In genomic region chr17:29493461-29493980, GRCm38 (mm10) we compare ENCODE assay signal across 9 mouse cellular contexts. TPM values are rescaled to one million over a fixed set of nuclear protein-coding genes. Genes with fewer than 3 reads are reported as not detected.
DNase-seq lines count a peak whose midpoint lies in the region; ATAC-seq and TF ChIP-seq lines count a peak whose summit lies in the region.
"Had no signal": no experiment of that assay in that cellular context is flagged by ENCODE, and none has a peak within 500 bp of the region (broad histone marks: within the 10 kb centered on the region; RNA-seq: fewer than 3 reads in every experiment).

No protein-coding gene starts in this region.

- no peaks in the 10 kb centered on the region for H3K9me3 ChIP-seq in forebrain, embryonic 10.5 days
- no peaks in the 10 kb centered on the region for H3K9me3 ChIP-seq in forebrain, postnatal 0 days (ENCODE audit: low read length)
- no peaks in the 10 kb centered on the region for H3K9me3 ChIP-seq in megakaryocyte, embryonic 14.5 days
- no peaks in the 10 kb centered on the region for H3K9me3 ChIP-seq in limb, embryonic 10.5 days (replicated peaks)
- H3K9me3 ChIP-seq in neural tube, embryonic 12.5 days: no peaks in the 10 kb centered on the region

- peak overlapping the region; percentile 98 for H3K4me3 ChIP-seq in forebrain, embryonic 10.5 days
- no peak overlapping the region for H3K4me3 ChIP-seq in forebrain, postnatal 0 days (ENCODE audit: low read depth, low read length)
- H3K4me3 ChIP-seq in megakaryocyte, embryonic 14.5 days (replicated peaks): peak overlapping the region; percentile 99
- peak overlapping the region; percentile 89 for H3K4me3 ChIP-seq in limb, embryonic 10.5 days
- H3K4me3 ChIP-seq in neural tube, embryonic 12.5 days: peak overlapping the region; percentile 26; the same call in 1 of the 2 replicates

- H3K27me3 ChIP-seq in forebrain, embryonic 10.5 days (ENCODE audit: poor library complexity, severe bottlenecking): 0 out of 2 replicates have a peak, but pooled peaks cover under 1% of the 10 kb centered on the region
- H3K27me3 ChIP-seq in forebrain, postnatal 0 days (ENCODE audit: insufficient read depth, low read length): no peaks in the 10 kb centered on the region
- no peaks in the 10 kb centered on the region for H3K27me3 ChIP-seq in megakaryocyte, embryonic 14.5 days (replicated peaks)
- H3K27me3 ChIP-seq in limb, embryonic 10.5 days (ENCODE audit: low read depth, poor library complexity, severe bottlenecking): no peaks in the 10 kb centered on the region
- no peaks in the 10 kb centered on the region for H3K27me3 ChIP-seq in neural tube, embryonic 12.5 days (replicated peaks)

- H3K27ac ChIP-seq in forebrain, embryonic 10.5 days: peak overlapping the region; percentile 97; the same call in 1 of the 2 replicates
- no peak overlapping the region for H3K27ac ChIP-seq in forebrain, postnatal 0 days (ENCODE audit: low read depth, low read length)
- 0 out of 2 replicates have a peak overlapping the region, but pooled peaks have one; percentile 21 for H3K27ac ChIP-seq in limb, embryonic 10.5 days
- H3K27ac ChIP-seq in neural tube, embryonic 12.5 days: no peak overlapping the region

- WGBS in forebrain, embryonic 10.5 days: 84% methylated on average over 11 of the region's 11 CpGs
- 81% methylated on average over 11 of the region's 11 CpGs for WGBS in forebrain, postnatal 0 days
- 81% methylated on average over 11 of the region's 11 CpGs for WGBS in limb, embryonic 10.5 days
- WGBS in neural tube, embryonic 12.5 days: 71% methylated on average over 11 of the region's 11 CpGs

- H3K4me2 ChIP-seq in forebrain, postnatal 0 days (ENCODE audit: low read depth): no peak overlapping the region
- H3K4me2 ChIP-seq in neural tube, embryonic 12.5 days (replicated peaks): peak overlapping the region; percentile 91

- ATAC-seq in forebrain, postnatal 0 days: no peak
- no peak for ATAC-seq in megakaryocyte, adult 5-6 weeks (ENCODE audit: poor library complexity, severe bottlenecking)
- ATAC-seq in neural tube, embryonic 12.5 days (ENCODE audit: low FRiP score, low read depth): no peak

- DNase-seq in forebrain, embryonic 10.5 days (ENCODE audit: extremely low spot score, low spot score): no peak
- no peak for DNase-seq in forebrain, postnatal 0 days
- DNase-seq in limb, embryonic 10.5 days (ENCODE audit: low spot score): no peak
- DNase-seq in adrenal gland, adult 18-20 months (ENCODE audit: low spot score in 2 of 2): no peak
- DNase-seq in adrenal gland, postnatal 25 days: no peak

- no peak for TF ChIP-seq CTCF in forebrain, postnatal 0 days (IDR thresholded peaks at IDR 0.05; ENCODE audit: low read depth)

- H3K4me1 ChIP-seq in forebrain, embryonic 10.5 days: peaks cover 57% of the 10 kb centered on the region
- H3K4me1 ChIP-seq in forebrain, postnatal 0 days (ENCODE audit: insufficient read depth): no peaks in the 10 kb centered on the region
- peaks cover 52% of the 10 kb centered on the region for H3K4me1 ChIP-seq in megakaryocyte, embryonic 14.5 days
- peaks cover 26% of the 10 kb centered on the region for H3K4me1 ChIP-seq in limb, embryonic 10.5 days
- H3K4me1 ChIP-seq in neural tube, embryonic 12.5 days: peaks cover 22% of the 10 kb centered on the region

- no peak overlapping the region for H3K9ac ChIP-seq in forebrain, postnatal 0 days
- H3K9ac ChIP-seq in neural tube, embryonic 12.5 days: peak overlapping the region; percentile 2; the same call in 1 of the 2 replicates

- H3K36me3 ChIP-seq in forebrain, embryonic 10.5 days (replicated peaks): peaks cover 32% of the 10 kb centered on the region
- peaks cover 5% of the 10 kb centered on the region; the same call in 1 of the 2 replicates for H3K36me3 ChIP-seq in forebrain, postnatal 0 days (ENCODE audit: insufficient read depth)
- H3K36me3 ChIP-seq in megakaryocyte, embryonic 14.5 days (replicated peaks; ENCODE audit: low read length): peaks cover 53% of the 10 kb centered on the region
- H3K36me3 ChIP-seq in limb, embryonic 10.5 days: peaks cover 33% of the 10 kb centered on the region
- peaks cover 16% of the 10 kb centered on the region for H3K36me3 ChIP-seq in neural tube, embryonic 12.5 days

RNA-seq across cellular contexts. Expression of gene Pim1, which starts 3.0 kb away (rescaled TPM):
- polyA plus RNA-seq in forebrain, embryonic 10.5 days (2016; fragmentation: Nextera tagmentation; extraction: Ambion mirVana): 32.2 and 33.1 TPM in 2 replicates
- 8.7 and 14.6 TPM in 2 replicates for total RNA-seq in forebrain, postnatal 0 days (2014; rRNA removed)
- polyA plus RNA-seq in forebrain, postnatal 0 days (2015; fragmentation: Nextera tagmentation; extraction: Ambion mirVana): 10.3 and 12.0 TPM in 2 replicates
- 350 and 629 TPM in 2 replicates for polyA plus RNA-seq in megakaryocyte, embryonic 14.5 days (2012; ENCODE audit: insufficient read depth, low replicate concordance)
- 65.2 and 66.9 TPM in 2 replicates for total RNA-seq in megakaryocyte, adult 5-6 weeks (2015)
- total RNA-seq in megakaryocyte, adult 5-6 weeks (2017): 155 and 168 TPM in 2 replicates
- polyA plus RNA-seq in limb, embryonic 10.5 days (2016; fragmentation: Nextera tagmentation; extraction: Ambion mirVana): 27.4 and 31.0 TPM in 2 replicates
- 20.3 and 21.2 TPM in 2 replicates for polyA plus RNA-seq in neural tube, embryonic 12.5 days (2016; fragmentation: Nextera tagmentation; extraction: Ambion mirVana)
- total RNA-seq in adrenal gland, adult 18-20 months (2021): 100 to 1,000 TPM; 132 to 171 TPM
- total RNA-seq in adrenal gland, postnatal 25 days (2021): 88.8 and 160 TPM in 2 replicates

RNA-seq across cellular contexts. Expression of gene Gm17657, which starts 55.9 kb away (rescaled TPM):
- not detected in 2 replicates for polyA plus RNA-seq in forebrain, embryonic 10.5 days (2016; fragmentation: Nextera tagmentation; extraction: Ambion mirVana)
- not detected in 2 replicates for total RNA-seq in forebrain, postnatal 0 days (2014; rRNA removed)
- polyA plus RNA-seq in forebrain, postnatal 0 days (2015; fragmentation: Nextera tagmentation; extraction: Ambion mirVana): not detected in 2 replicates
- not detected in 2 replicates for polyA plus RNA-seq in megakaryocyte, embryonic 14.5 days (2012; ENCODE audit: insufficient read depth, low replicate concordance)
- not detected in 2 replicates for total RNA-seq in megakaryocyte, adult 5-6 weeks (2015)
- total RNA-seq in megakaryocyte, adult 5-6 weeks (2017): not detected in 2 replicates
- not detected in 2 replicates for polyA plus RNA-seq in limb, embryonic 10.5 days (2016; fragmentation: Nextera tagmentation; extraction: Ambion mirVana)
- not detected in 2 replicates for polyA plus RNA-seq in neural tube, embryonic 12.5 days (2016; fragmentation: Nextera tagmentation; extraction: Ambion mirVana)
- not detected for total RNA-seq in adrenal gland, adult 18-20 months (2021)
- not detected in 2 replicates for total RNA-seq in adrenal gland, postnatal 25 days (2021)
- polyA plus RNA-seq: C2C12 had no signal

RNA-seq across cellular contexts. Expression of gene Tbc1d22b, which starts 56.1 kb away (rescaled TPM):
- 18.3 and 19.3 TPM in 2 replicates for polyA plus RNA-seq in forebrain, embryonic 10.5 days (2016; fragmentation: Nextera tagmentation; extraction: Ambion mirVana)
- 35.5 and 38.8 TPM in 2 replicates for total RNA-seq in forebrain, postnatal 0 days (2014; rRNA removed)
- polyA plus RNA-seq in forebrain, postnatal 0 days (2015; fragmentation: Nextera tagmentation; extraction: Ambion mirVana): 22.4 and 29.3 TPM in 2 replicates
- polyA plus RNA-seq in megakaryocyte, embryonic 14.5 days (2012; ENCODE audit: insufficient read depth, low replicate concordance): 9.9 and 12.4 TPM in 2 replicates
- 11.3 and 11.5 TPM in 2 replicates for total RNA-seq in megakaryocyte, adult 5-6 weeks (2015)
- 4.9 and 6.8 TPM in 2 replicates for total RNA-seq in megakaryocyte, adult 5-6 weeks (2017)
- 20.9 and 22.4 TPM in 2 replicates for polyA plus RNA-seq in limb, embryonic 10.5 days (2016; fragmentation: Nextera tagmentation; extraction: Ambion mirVana)
- 21.9 and 26.9 TPM in 2 replicates for polyA plus RNA-seq in neural tube, embryonic 12.5 days (2016; fragmentation: Nextera tagmentation; extraction: Ambion mirVana)
- total RNA-seq in adrenal gland, adult 18-20 months (2021): 10 to 100 TPM; 25.4 to 30.2 TPM
- 28.4 and 30.7 TPM in 2 replicates for total RNA-seq in adrenal gland, postnatal 25 days (2021)

RNA-seq across cellular contexts. Expression of gene Tmem217, which starts 58.7 kb away (rescaled TPM):
- 1.0 and 1.2 TPM in 2 replicates for polyA plus RNA-seq in forebrain, embryonic 10.5 days (2016; fragmentation: Nextera tagmentation; extraction: Ambion mirVana)
- total RNA-seq in forebrain, postnatal 0 days (2014; rRNA removed): not detected in 2 replicates
- 0.16 and 0.74 TPM in 2 replicates for polyA plus RNA-seq in forebrain, postnatal 0 days (2015; fragmentation: Nextera tagmentation; extraction: Ambion mirVana)
- 0.20 TPM in 1 of 2 replicates, not detected in the other for polyA plus RNA-seq in megakaryocyte, embryonic 14.5 days (2012; ENCODE audit: insufficient read depth, low replicate concordance)
- total RNA-seq in megakaryocyte, adult 5-6 weeks (2015): not detected in 2 replicates
- 0.18 and 0.65 TPM in 2 replicates for total RNA-seq in megakaryocyte, adult 5-6 weeks (2017)
- 0.90 and 0.97 TPM in 2 replicates for polyA plus RNA-seq in limb, embryonic 10.5 days (2016; fragmentation: Nextera tagmentation; extraction: Ambion mirVana)
- polyA plus RNA-seq in neural tube, embryonic 12.5 days (2016; fragmentation: Nextera tagmentation; extraction: Ambion mirVana): 1.2 and 2.5 TPM in 2 replicates
- not detected for total RNA-seq in adrenal gland, adult 18-20 months (2021)
- total RNA-seq in adrenal gland, postnatal 25 days (2021): 0.36 TPM in 1 of 2 replicates, not detected in the other
- polyA plus RNA-seq: C2C12 had no signal

Comparison
In these comparisons a context has a peak if more than half of its experiments do, and no peak if none do; other contexts are left out.
1. H3K27ac ChIP-seq: peak in forebrain, embryonic 10.5 days (single experiment) and limb, embryonic 10.5 days (single experiment); none in forebrain, postnatal 0 days (single experiment) and neural tube, embryonic 12.5 days (single experiment).
2. RNA of gene Pim1, which starts 3.0 kb away (polyA plus RNA-seq): 350 to 629 TPM in megakaryocyte, embryonic 14.5 days; 32.2 to 33.1 TPM in forebrain, embryonic 10.5 days, 27.4 to 31.0 TPM in limb, embryonic 10.5 days, 20.3 to 21.2 TPM in neural tube, embryonic 12.5 days and 10.3 to 12.0 TPM in forebrain, postnatal 0 days; every median in the first group is over 10 times any median in the second.